Mouse (Mus musculus) limb, embryonic 10.5 days (tissue): ENCODE results near the gene Fbp1. TPM values are rescaled to one million over a fixed set of nuclear protein-coding genes. Genes with fewer than 3 reads are reported as not detected.
"Not testable (repeated sequence)": the region's sequence is repeated elsewhere in the genome, so short reads cannot be mapped to it uniquely, and the experiment has no call there.

Experiments used
- DNase-seq: peaks from one replicate; pipeline ENCODE4 v3.0.0-alpha.2; 2017; ENCODE audit warnings: low spot score
- H3K27ac ChIP-seq: fragments of 300-500 bp; sonication (generic); 2 replicates; pipeline ENCODE4 v1.5.1; 2016; ENCODE audit warnings: mild to moderate bottlenecking
- H3K27me3 ChIP-seq: fragments of 300-500 bp; sonication (generic); 2 replicates; pipeline ENCODE4 v1.6.1; 2016; ENCODE audit warnings: low read depth, mild to moderate bottlenecking; ENCODE audit not compliant: poor library complexity, severe bottlenecking
- H3K36me3 ChIP-seq: fragments of 300-500 bp; sonication (generic); 2 replicates; pipeline ENCODE4 v1.6.1; 2016; ENCODE audit warnings: mild to moderate bottlenecking, moderate library complexity
- H3K4me1 ChIP-seq: fragments of 300-500 bp; sonication (generic); 2 replicates; pipeline ENCODE4 v1.6.1; 2016
- H3K4me3 ChIP-seq: fragments of 300-500 bp; sonication (generic); 2 replicates; pipeline ENCODE4 v1.5.1; 2016; ENCODE audit warnings: mild to moderate bottlenecking, moderate library complexity
- H3K9me3 ChIP-seq: fragments of 300-500 bp; sonication (generic); replicated peaks from 2 replicates; pipeline ENCODE4 v1.6.1; 2016; ENCODE audit warnings: mild to moderate bottlenecking
- WGBS: fragments of 180-500 bp; shearing (Covaris S2); methylation state at CpG from one replicate; pipeline ENCODE4 v1.1.7; 2016; 5-methylcytosine and 5-hydroxymethylcytosine counted together
- polyA plus RNA-seq: library from polyadenylated mRNA; unstranded; fragments of >200 nt; fragmentation: Nextera tagmentation; extraction: Ambion mirVana; gene quantifications from 2 replicates; pipeline ENCODE4 v1.2.1, GENCODE M21; 2016

The Fbp1 gene
- polyA plus RNA-seq, 1 experiment from 2014 or later, result not detected

DNA sequence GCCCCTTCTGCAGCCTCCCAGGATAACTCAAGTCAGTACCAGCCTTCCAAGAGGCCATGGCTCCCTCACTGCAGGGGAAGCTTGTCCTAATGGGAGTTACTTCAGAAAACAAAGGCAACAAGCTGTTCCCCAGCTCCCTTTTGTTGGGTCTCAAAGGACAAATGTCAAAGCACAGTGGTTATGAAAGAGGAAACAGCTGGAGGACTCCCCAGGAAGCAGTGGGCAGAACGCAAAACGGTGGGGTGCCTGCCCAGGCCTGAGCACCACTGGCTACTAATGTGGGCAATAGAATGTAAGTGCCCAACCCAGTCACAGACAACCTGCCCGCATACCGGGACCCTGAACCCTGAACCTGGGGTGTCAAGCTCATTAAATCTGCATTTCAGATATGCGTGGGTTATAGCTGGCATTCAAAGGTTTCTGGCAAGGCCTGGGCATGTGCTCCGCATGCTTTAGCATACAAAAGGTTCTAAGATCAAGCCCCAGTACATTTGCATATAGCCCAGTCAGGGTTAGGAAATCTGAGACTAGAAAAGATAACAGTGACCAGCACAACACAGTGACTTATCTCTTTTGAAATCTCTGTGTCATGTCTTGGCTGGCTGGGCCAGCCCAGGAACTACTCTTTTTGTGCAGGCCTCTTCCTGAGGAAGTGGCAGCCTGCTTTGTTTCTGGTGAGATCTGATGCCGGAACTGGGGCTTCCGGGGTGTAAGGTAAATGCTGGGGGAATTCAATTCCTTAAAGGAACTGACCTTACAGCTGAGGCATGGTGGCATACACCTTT, 8.1 kb downstream of the Fbp1 start:
- 48% methylated on average over 8 of the region's 8 CpGs for WGBS
- no peaks in the 10 kb centered on the region for H3K9me3 ChIP-seq
- peak overlapping the region; percentile 32; the same call in 1 of the 2 replicates for H3K27ac ChIP-seq

DNA sequence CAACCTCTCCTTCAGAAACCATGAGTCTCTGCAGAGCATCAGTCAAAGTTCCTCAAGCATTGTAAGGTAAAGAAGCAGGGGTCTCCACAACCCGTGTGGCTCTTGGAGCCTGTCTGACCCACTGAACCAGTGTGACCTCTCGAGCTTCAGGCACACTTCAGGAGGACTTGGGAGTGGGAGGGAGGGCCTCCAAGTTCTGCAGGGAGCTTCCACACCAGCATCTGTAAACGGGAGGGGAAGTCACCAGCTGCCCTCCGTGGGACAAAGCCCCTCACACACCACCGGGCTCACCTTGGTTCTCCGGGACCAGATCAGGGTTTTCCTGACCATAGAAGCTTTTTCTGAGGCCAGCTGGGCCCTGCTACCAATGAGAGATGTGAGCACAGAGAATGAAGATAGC, 8.7 kb downstream of the Fbp1 start:
- no peak for DNase-seq
- no peaks in the 10 kb centered on the region for H3K36me3 ChIP-seq
- no peaks in the 10 kb centered on the region for H3K9me3 ChIP-seq
- no peak overlapping the region for H3K4me3 ChIP-seq
- no peaks in the 10 kb centered on the region for H3K27me3 ChIP-seq
- peak overlapping the region; percentile 32; the same call in 1 of the 2 replicates for H3K27ac ChIP-seq
- WGBS, result 55% methylated on average over 6 of the region's 6 CpGs
- peaks cover 13% of the 10 kb centered on the region for H3K4me1 ChIP-seq

More for the DNA sequence above, 8.1 kb downstream of the Fbp1 start:
- Histone ChIP-seq H3K27me3 (no peaks in the 10 kb centered on the region), H3K4me3 (no peak overlapping the region), H3K36me3 (no peaks in the 10 kb centered on the region), H3K4me1 (peaks cover 13% of the 10 kb centered on the region)
- DNase-seq, result no peak

DNA sequence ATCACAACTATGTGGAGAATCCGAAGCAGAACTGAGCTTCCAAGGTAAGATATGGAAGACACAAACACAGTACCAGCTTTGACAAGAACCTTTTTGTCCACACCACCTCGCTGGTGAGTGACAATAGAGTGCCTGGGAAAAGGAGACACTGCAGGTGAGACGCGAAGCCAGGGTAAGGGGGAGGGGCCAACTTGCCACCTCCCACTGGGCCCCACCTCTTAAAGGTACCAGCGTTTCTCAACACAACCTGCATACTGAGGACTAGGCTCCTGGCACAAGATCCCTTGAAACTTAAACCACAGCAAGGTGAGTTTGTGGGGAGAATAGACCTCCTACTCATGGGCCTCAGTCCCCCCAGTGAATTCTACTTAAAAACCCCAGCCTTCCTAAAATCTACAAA, 10.8 kb downstream of the Fbp1 start:
- 11% methylated on average over 5 of the region's 5 CpGs for whole genome bisulfite sequencing
- no peak overlapping the region for H3K4me3 ChIP-seq
- no peak for DNase-seq

DNA sequence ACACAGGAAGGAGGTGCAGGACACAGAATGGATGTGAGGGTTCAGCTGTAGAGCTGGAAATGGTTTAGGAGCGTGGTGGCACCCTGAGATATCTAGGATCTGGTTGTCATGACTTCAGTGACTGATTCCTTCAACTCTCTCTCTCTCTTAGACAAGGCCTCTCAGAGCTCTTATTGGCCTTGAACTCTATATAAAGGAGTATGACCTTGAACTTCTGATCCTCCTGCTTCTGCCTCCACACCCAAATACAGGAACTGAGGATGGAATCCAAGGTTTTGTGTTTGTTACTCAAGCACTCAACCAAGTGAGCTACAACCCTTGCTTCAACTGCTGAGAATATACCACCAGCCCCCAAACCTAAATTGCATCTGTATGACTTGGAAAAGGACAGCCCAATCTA, 12.0 kb downstream of the Fbp1 start:
- Histone ChIP-seq H3K36me3 (no peaks in the 10 kb centered on the region), H3K27ac (no peak overlapping the region), H3K9me3 (no peaks in the 10 kb centered on the region), H3K27me3 (no peaks in the 10 kb centered on the region), H3K4me3 (no peak overlapping the region), H3K4me1 (peaks cover 13% of the 10 kb centered on the region)
- DNase-seq, result no peak
- 88% methylated on average over 1 of the region's 1 CpGs for WGBS

More for the DNA sequence above, 10.8 kb downstream of the Fbp1 start:
- no peaks in the 10 kb centered on the region for H3K9me3 ChIP-seq
- no peaks in the 10 kb centered on the region for H3K27me3 ChIP-seq
- no peak overlapping the region for H3K27ac ChIP-seq
- no peaks in the 10 kb centered on the region for H3K36me3 ChIP-seq
- peaks cover 13% of the 10 kb centered on the region for H3K4me1 ChIP-seq

DNA sequence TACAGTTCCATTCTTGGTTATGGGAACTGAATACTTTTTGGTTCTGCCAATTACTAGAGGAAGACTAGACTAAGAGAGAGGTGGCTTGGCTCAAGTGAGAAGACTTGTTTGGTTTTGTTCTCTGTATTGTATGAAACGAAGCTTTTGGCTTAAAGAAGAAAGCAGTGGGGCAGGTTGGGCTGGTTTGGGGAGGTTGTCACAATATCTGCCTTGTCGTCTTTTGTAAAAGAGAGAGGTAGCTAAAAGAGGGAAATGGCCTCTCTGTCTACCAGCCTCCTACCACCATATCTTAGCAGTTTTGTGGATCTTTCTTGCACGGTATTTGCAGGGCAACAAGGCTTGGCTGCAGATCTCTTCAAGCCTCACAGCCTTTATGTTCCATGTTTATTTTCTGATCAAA, 15.8 kb downstream of the Fbp1 start:
- 79% methylated on average over 3 of the region's 3 CpGs for WGBS
- DNase-seq, result no peak
- 0 out of 2 replicates have a peak, but pooled peaks cover 4% of the 10 kb centered on the region for H3K4me1 ChIP-seq
- H3K27ac ChIP-seq, result no peak overlapping the region
- H3K4me3 ChIP-seq, result no peak overlapping the region
- no peaks in the 10 kb centered on the region for H3K9me3 ChIP-seq
- H3K36me3 ChIP-seq, result no peaks in the 10 kb centered on the region
- H3K27me3 ChIP-seq, result no peaks in the 10 kb centered on the region

DNA sequence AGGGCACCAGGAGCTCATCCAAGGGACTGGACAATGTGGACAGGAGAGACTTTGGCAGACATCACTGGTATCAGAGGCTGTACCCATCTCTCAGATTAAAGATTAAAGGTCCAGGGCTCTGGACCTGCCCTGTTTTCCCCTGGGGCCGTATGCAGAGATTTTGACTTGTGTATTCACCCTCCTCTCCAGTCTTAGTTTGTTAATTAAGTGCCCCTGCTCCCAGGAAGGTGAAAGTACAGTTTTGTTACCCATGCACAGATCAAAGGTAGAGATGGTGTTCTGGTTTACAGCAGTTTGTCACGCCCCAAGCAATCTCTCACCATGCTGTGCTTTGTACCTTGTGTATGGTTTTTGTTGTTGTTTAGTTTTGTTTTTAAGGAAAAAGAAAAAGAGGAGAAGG, 17.5 kb downstream of the Fbp1 start:
- WGBS, result 69% methylated on average over 2 of the region's 2 CpGs
- no peak for DNase-seq
- Histone ChIP-seq H3K4me3 (no peak overlapping the region), H3K36me3 (no peaks in the 10 kb centered on the region), H3K9me3 (no peaks in the 10 kb centered on the region), H3K4me1 (peaks cover 7% of the 10 kb centered on the region), H3K27ac (no peak overlapping the region), H3K27me3 (no peaks in the 10 kb centered on the region)

DNA sequence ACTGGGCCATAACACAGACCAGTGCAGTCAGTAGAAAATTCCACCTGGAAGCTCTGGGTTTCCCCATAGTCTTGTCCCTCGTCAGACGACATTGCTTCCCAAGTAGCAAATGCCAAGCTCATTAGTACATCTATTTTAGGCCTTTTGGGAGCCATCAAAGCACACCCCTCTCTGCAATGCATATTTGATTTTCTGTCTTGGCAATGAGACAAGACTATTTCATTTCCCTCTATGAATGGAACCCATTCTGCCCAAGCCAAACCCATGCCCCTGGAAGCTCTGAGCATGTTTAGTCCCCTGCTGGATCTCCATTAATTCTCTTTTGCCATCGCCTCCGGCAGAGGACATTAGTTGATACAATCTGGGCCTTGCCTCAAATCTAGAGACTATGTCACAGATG, 21.3 kb downstream of the Fbp1 start:
- Histone ChIP-seq H3K4me3 (no peak overlapping the region), H3K27ac (peak overlapping the region; percentile 85; the same call in 1 of the 2 replicates), H3K4me1 (peaks cover 25% of the 10 kb centered on the region), H3K27me3 (no peaks in the 10 kb centered on the region), H3K36me3 (no peaks in the 10 kb centered on the region), H3K9me3 (no peaks in the 10 kb centered on the region)
- no peak for DNase-seq
- 88% methylated on average over 4 of the region's 4 CpGs for WGBS

DNA sequence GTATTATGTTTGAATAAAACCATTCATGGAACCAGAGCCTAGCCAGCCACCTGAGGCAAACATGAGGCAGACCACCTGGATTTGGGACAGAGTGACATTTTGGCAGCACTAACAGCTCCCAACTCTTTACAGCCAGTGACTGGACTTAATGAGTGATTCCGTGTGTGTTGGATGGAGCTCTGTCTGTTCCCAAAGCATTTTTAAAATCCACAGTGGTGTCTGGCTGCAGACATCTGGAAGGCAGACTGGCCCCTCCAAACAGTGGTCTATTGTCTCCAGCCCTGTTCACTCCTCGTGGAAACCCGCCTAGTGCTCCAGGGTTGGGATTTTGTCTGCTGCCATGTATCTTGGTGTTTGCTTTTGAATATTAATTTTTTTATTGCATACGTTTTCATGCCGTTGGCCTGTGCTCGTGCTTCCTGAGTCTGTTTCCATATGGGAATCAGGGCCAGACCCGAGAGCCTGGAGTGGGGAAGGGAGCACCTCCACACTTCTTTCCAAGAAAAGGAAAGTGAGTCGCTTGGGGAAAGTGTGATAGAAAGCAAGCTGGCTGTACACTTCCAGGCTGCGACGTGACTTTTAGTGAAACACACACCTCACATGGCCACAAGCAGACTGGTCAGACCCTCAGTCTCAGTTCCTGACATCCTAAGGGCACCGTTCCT, 22.3 kb downstream of the Fbp1 start:
- H3K36me3 ChIP-seq, result no peaks in the 10 kb centered on the region
- peaks cover 28% of the 10 kb centered on the region for H3K4me1 ChIP-seq
- no peak for DNase-seq
- no peaks in the 10 kb centered on the region for H3K27me3 ChIP-seq
- peak overlapping the region; percentile 85 for H3K27ac ChIP-seq
- H3K4me3 ChIP-seq, result no peak overlapping the region
- H3K9me3 ChIP-seq, result no peaks in the 10 kb centered on the region
- 76% methylated on average over 11 of the region's 11 CpGs for WGBS

DNA sequence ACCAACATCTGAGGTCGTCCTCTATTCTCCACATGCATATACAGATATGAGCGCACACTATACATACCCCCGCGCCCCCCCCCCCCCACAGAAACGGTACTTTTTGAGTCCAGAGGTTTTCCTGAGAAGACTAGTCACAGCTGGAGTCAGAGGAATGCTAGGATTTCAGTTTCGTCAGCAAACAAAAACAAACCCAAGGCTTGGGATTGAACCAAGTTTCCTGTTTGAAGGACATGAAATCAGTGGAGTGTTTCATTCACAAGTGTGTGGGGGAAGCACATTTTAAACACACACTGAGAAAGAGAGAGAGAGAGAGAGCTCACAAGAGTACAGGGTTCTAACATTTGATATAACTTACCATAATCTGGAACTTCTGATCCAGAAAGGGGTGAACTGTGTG, 24.3 kb downstream of the Fbp1 start:
- no peak overlapping the region for H3K27ac ChIP-seq
- H3K36me3 ChIP-seq, result no peaks in the 10 kb centered on the region
- no peak overlapping the region for H3K4me3 ChIP-seq
- H3K4me1 ChIP-seq, result peaks cover 28% of the 10 kb centered on the region
- no peaks in the 10 kb centered on the region for H3K9me3 ChIP-seq
- DNase-seq, result no peak
- WGBS, result 83% methylated on average over 6 of the region's 6 CpGs
- no peaks in the 10 kb centered on the region for H3K27me3 ChIP-seq

DNA sequence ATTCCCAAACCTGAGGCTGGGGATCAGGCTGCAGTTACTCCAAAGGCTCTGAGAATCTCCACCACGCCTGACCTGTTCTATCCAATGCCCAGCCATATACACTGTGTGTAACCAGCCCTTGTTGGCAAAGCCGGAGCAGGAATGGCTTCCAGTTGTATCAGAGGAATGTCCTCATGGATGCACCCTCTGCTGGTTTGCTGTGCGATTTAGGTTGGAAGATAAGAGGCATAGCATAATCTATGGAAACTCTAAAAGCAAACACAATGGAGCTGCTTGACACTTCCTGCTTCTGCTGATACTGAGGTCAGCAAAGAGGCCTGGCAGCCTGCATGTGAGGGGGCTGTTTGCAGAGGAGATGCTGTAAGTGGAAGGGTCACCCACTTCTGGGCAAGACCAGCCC, 25.2 kb downstream of the Fbp1 start:
- H3K9me3 ChIP-seq, result no peaks in the 10 kb centered on the region
- no peaks in the 10 kb centered on the region for H3K27me3 ChIP-seq

DNA sequence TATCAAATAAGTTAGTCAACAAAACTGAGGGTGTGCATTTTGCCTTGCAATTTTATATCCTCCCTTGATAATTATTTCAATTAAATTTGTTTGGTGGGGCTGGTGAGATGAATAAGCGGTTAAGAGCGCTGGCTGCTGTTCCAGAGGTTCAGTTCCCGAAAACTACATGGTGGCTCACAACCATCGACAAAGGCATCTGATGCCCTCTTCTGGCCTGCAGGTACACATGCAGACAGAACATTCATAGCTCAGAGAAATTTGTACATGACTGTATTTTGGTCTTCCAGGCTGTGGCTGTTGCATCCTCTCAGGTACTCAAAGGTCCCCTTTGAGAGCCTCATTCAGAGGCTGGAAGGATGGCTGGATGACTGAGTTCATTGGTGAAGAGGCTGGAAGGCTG, 28.0 kb downstream of the Fbp1 start:
- H3K4me1 ChIP-seq, result peaks cover 25% of the 10 kb centered on the region
- 92% methylated on average over 4 of the region's 4 CpGs for WGBS
- no peak overlapping the region for H3K27ac ChIP-seq
- no peak for DNase-seq
- H3K27me3 ChIP-seq, result no peaks in the 10 kb centered on the region
- no peaks in the 10 kb centered on the region for H3K9me3 ChIP-seq
- no peaks in the 10 kb centered on the region for H3K36me3 ChIP-seq
- H3K4me3 ChIP-seq, result no peak overlapping the region

More for the DNA sequence above, 25.2 kb downstream of the Fbp1 start:
- 89% methylated on average over 3 of the region's 3 CpGs for WGBS
- no peak for DNase-seq
- Histone ChIP-seq H3K4me1 (peaks cover 35% of the 10 kb centered on the region), H3K27ac (no peak overlapping the region; the same call in 1 of the 2 replicates), H3K36me3 (no peaks in the 10 kb centered on the region), H3K4me3 (no peak overlapping the region)

DNA sequence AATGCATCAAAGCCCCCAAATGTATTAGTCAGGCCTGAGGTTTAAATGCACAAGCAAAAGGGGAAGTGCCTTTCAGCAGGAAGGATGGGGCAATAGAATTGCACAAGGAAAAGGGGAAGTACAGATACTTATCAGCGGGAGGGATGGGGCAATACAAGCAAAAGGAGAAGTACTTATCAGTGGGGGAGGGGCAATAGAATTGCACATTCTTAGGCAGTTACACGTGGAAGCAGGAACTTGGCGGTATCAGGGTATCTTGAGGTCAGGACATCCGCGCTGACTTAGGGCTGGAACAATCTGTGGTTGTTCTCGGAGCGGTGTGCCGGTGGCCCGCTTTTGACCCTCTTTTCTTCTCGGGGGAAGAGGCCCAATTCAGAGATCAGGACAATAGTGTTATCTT, 28.8 kb downstream of the Fbp1 start:
- H3K4me3 ChIP-seq, H3K27me3 ChIP-seq, DNase-seq, H3K9me3 ChIP-seq, H3K36me3 ChIP-seq, H3K27ac ChIP-seq: not testable (repeated sequence)
- H3K4me1 ChIP-seq, result peaks cover 20% of the 10 kb centered on the region
- 91% methylated on average over 10 of the region's 10 CpGs for WGBS
